Mouse (Mus musculus) splenic B cell, adult 2 months (primary cell): ENCODE results near the gene Otx2.
"Not testable (repeated sequence)": the region's sequence is repeated elsewhere in the genome, so short reads cannot be mapped to it uniquely, and the experiment has no call there.

ENCODE experiments used
- DNase-seq: peaks from one replicate; pipeline ENCODE4 v3.0.0-alpha.2; 2011; ENCODE audit warnings: low read depth, low spot score
- H3K27me3 ChIP-seq: 2 replicates; pipeline ENCODE4 v1.6.1; 2012; ENCODE audit warnings: mild to moderate bottlenecking, low read length, moderate library complexity, mixed read lengths; ENCODE audit not compliant: control insufficient read depth, poor library complexity, insufficient read depth, severe bottlenecking
- H3K36me3 ChIP-seq: 2 replicates; pipeline ENCODE4 v1.6.1; 2012; ENCODE audit warnings: mild to moderate bottlenecking, low read length, moderate library complexity, mixed read lengths; ENCODE audit not compliant: control insufficient read depth, poor library complexity, insufficient read depth, severe bottlenecking

Gene Otx2

GRCm38 (mm10) chr14:48652256-48652655, 21.4 kb downstream of the Otx2 start:
- no peak for DNase-seq
- Histone ChIP-seq H3K27me3 (peaks cover 4% of the 10 kb centered on the region; the same call in 1 of the 2 replicates), H3K36me3 (no peaks in the 10 kb centered on the region)

DNA sequence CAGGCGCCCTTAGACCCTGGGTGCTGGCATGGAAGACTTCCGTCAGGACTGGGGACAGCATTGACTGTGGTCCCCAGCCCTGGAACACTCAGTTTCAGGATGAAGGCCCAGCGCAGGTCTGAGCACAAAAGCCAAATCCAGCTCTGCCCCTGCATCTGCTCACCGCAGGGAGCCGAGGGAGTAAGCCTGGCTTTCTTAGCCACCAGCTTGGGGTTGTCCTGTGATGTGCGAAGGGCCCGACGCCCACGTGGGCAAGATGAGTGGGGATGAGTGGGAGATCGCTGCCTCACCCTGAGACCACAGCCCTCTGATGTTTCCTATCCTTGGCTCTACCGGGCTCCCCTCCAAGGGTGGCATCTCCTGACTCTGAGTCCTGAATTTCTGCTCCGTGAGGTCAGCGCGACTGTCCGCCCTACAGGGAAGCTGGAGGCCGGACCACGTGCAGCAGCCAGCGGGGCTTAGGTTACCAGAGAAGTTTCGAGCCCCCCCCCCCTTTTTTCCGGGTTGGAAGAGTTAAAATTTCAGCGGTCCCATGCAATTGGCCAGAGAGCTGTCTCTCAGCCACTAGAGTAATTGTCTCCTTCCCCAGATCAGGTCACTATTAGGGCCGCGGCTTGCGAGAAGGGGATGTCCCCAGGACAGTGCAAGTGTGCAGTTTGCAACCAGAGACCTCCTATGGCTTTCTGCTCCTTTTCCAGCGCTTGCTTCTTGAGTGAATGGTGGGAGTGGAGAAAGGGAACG, 22.0 kb downstream of the Otx2 start:
- Histone ChIP-seq H3K27me3 (peaks cover 4% of the 10 kb centered on the region; the same call in 1 of the 2 replicates), H3K36me3 (no peaks in the 10 kb centered on the region)
- DNase-seq, result no peak

GRCm38 (mm10) chr14:48641462-48642395, 31.9 kb downstream of the Otx2 start:
- DNase-seq, result no peak
- Histone ChIP-seq H3K36me3 (no peaks in the 10 kb centered on the region), H3K27me3 (no peaks in the 10 kb centered on the region)

DNA sequence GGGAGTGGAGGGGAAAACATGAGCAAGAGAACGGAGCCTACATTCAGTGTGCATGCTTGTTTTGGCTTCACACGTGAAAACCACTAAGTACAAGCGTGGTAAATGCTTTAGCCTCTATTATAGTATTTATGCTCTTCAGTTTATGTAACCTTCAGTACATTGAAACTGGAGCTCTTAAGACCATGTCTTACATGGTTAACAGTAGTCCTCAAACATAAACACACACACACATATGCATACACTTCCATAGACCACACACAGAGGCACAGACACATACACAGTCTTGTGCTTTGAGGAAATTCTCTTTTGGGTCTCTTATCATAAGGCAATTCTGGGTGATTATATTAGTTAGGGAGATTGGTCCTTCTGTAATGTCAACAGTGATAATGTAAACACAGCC, 40.5 kb downstream of the Otx2 start:
- Histone ChIP-seq H3K36me3 (no peaks in the 10 kb centered on the region), H3K27me3 (no peaks in the 10 kb centered on the region)
- DNase-seq, result no peak

DNA sequence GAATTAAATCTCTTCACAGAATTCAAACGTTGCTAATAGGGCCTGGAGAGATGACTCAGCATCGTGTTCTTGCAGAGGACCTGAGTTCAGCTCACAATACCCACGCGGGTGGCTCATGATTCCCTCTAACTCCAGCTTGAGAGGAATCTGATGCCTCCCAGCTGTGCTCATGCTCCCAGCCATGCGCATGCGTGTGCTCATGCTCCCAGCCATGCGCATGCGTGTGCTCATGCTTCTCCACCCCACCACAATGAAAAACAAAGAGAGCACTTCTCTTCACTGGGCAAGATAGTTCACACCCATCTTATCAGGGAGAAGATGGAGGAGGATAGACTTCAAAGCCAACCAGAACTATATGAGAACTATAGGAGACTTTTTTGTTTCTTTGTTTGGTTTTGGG, 41.3 kb downstream of the Otx2 start:
- no peaks in the 10 kb centered on the region for H3K27me3 ChIP-seq
- H3K36me3 ChIP-seq, result no peaks in the 10 kb centered on the region
- DNase-seq, result no peak

- DNase-seq, result no peak
- no peaks in the 10 kb centered on the region for H3K36me3 ChIP-seq
- no peaks in the 10 kb centered on the region for H3K27me3 ChIP-seq
Observed at GRCm38 (mm10) chr14:48631486-48631885, 42.1 kb downstream of the Otx2 start.

GRCm38 (mm10) chr14:48629404-48629803, 44.2 kb downstream of the Otx2 start:
- DNase-seq, result no peak
- Histone ChIP-seq H3K27me3 (no peaks in the 10 kb centered on the region), H3K36me3 (no peaks in the 10 kb centered on the region)

GRCm38 (mm10) chr14:48626271-48626670, 47.3 kb downstream of the Otx2 start:
- no peaks in the 10 kb centered on the region for H3K27me3 ChIP-seq
- no peaks in the 10 kb centered on the region for H3K36me3 ChIP-seq
- DNase-seq, result no peak

DNA sequence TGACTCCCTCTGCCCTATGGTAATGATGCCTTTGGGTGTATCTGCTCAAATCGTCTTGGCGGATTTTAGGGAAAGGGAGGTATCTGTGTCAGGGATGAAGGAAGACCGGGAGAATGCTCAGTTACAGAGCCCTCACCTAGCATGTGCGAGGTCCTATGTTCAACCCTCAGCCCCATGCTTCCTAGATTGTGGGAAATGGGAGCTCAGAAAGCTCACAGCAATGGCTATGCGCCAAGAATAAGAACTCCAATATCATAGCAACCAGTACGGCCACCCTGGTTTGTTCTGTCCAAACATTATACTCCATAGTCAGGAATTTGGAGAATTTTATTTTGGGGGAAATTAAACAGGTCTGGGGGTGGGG, 48.3 kb downstream of the Otx2 start:
- no peak for DNase-seq
- H3K36me3 ChIP-seq, result no peaks in the 10 kb centered on the region
- no peaks in the 10 kb centered on the region for H3K27me3 ChIP-seq

GRCm38 (mm10) chr14:48624596-48625330, 48.9 kb downstream of the Otx2 start:
- no peaks in the 10 kb centered on the region for H3K36me3 ChIP-seq
- no peaks in the 10 kb centered on the region for H3K27me3 ChIP-seq
- DNase-seq, result no peak

GRCm38 (mm10) chr14:48622726-48623125, 50.9 kb downstream of the Otx2 start:
- H3K36me3 ChIP-seq, DNase-seq, H3K27me3 ChIP-seq: not testable (repeated sequence)

DNA sequence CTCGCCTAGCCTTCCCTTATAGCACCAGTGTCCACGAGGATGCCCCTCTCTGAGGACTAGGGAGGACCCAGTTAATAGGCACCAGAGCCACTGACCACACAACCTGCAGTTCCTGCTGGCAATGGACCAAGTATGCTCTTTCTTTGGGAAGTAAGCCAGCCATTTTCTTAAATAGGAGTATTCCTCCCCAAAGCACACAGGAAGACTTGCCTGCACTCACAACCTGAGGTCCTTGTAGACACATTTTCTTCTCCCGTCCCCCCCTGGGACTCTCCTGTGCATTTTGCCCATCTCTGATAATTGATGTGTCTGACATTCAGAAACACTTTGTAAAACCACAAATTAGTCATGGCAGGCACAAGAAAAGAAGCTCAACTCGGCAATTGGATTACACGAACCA, 57.3 kb downstream of the Otx2 start:
- H3K36me3 ChIP-seq, result no peaks in the 10 kb centered on the region
- DNase-seq, result no peak
- H3K27me3 ChIP-seq, result no peaks in the 10 kb centered on the region

- no peak for DNase-seq
- Histone ChIP-seq H3K36me3 (no peaks in the 10 kb centered on the region), H3K27me3 (no peaks in the 10 kb centered on the region)
Observed at GRCm38 (mm10) chr14:48608641-48609310, 64.8 kb downstream of the Otx2 start.
